Mouse (Mus musculus): ENCODE measurements around the gene Vill. TPM values are rescaled to one million over a fixed set of nuclear protein-coding genes. Genes with fewer than 3 reads are reported as not detected.
A peak's percentile ranks its signal among the peaks of the same experiment; 100 is the strongest.

Vill gene
- total RNA-seq, 2 experiments from 2014 or later: 1.2 to 11.6 TPM

- no peak for ATAC-seq (replicated peaks; ENCODE audit: low FRiP score, poor library complexity, severe bottlenecking)
Measured at GRCm38 (mm10) chr9:119073184-119073895, 20.8 kb downstream of the Vill start.

DNA sequence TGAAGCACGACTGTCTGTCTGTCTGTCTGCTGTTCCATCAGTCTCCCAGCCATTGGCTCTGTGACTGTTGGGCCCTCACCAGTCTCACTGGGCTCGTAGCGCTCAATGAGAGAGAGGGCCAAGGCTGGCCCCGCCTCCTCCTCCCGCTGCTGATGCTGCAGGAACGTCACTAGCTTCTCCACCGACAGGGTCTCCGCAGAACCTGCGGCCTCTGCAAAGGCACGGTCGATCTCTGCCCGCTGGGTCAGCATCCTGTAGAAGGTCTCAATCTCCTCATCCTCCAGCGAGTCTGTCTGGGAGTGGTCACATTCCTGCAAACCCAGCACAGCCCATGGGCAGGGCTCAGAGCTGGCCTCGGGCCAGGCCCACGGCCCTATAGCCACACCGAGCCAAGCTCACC, 23.1 kb downstream of the Vill start:
- no peak for ATAC-seq (replicated peaks; ENCODE audit: low FRiP score, poor library complexity, severe bottlenecking)

DNA sequence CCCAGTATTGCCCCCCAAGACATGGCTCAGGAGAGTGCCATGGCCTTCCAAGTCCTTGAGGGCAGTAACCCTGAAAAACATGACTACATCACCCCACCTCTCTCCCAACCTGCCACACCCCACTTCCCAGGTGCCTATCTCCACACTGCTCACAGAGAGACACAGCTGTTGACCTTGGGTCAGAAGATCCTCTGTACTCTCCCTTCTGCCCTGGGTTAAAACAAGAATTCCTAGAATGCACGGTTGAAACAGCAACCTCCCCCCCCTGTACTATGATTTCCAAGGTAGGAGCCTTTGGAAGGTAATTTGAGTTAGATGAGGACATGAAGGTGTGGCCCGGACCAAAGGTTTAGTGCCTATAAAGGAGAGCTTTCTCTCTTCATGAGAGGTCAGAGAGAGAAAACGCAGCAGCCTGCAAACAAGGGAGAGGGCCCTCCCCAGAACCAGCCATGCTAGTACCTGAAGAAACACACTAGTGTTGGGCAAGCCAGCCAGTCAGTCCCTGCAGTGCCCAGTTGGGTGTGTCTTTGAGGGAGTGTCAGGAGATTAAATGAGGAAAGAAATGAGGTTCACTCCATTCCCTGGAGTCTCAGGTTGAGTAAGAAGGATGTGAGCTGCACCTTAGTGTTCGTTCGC, 27.6 kb downstream of the Vill start:
- no peak for ATAC-seq (replicated peaks; ENCODE audit: low FRiP score, poor library complexity, severe bottlenecking)

DNA sequence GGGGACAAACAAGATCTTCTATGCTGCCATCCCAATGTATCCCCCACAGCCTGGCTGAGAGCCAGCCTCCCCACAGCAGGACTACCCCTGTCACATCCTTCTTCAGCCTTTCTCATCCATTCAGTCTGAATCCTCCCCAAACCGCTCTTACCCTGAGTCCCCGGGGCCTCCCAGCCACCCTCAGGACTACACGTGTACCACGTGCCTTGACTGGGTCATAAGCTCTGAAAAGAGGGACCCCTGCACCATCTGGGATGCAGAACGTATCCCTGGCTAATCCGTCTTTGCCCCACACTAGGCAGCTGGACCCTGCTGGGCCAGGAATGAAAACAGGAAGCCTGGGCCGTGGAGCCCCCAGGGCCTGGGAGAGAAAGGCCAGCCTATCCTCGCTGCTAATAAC, 29.5 kb downstream of the Vill start:
- no peak for ATAC-seq (replicated peaks; ENCODE audit: low FRiP score, poor library complexity, severe bottlenecking)

GRCm38 (mm10) chr9:119082656-119083430, 30.3 kb downstream of the Vill start:
- no peak for ATAC-seq (replicated peaks; ENCODE audit: low FRiP score, poor library complexity, severe bottlenecking)

GRCm38 (mm10) chr9:119083966-119084365, 31.4 kb downstream of the Vill start:
- ATAC-seq (replicated peaks; ENCODE audit: low FRiP score, poor library complexity, severe bottlenecking): no peak

GRCm38 (mm10) chr9:119086451-119086850, 33.9 kb downstream of the Vill start:
- no peak for ATAC-seq (replicated peaks; ENCODE audit: low FRiP score, poor library complexity, severe bottlenecking)

- no peak for ATAC-seq (replicated peaks; ENCODE audit: low FRiP score, poor library complexity, severe bottlenecking)
Measured at GRCm38 (mm10) chr9:119087309-119087708, 34.7 kb downstream of the Vill start.

DNA sequence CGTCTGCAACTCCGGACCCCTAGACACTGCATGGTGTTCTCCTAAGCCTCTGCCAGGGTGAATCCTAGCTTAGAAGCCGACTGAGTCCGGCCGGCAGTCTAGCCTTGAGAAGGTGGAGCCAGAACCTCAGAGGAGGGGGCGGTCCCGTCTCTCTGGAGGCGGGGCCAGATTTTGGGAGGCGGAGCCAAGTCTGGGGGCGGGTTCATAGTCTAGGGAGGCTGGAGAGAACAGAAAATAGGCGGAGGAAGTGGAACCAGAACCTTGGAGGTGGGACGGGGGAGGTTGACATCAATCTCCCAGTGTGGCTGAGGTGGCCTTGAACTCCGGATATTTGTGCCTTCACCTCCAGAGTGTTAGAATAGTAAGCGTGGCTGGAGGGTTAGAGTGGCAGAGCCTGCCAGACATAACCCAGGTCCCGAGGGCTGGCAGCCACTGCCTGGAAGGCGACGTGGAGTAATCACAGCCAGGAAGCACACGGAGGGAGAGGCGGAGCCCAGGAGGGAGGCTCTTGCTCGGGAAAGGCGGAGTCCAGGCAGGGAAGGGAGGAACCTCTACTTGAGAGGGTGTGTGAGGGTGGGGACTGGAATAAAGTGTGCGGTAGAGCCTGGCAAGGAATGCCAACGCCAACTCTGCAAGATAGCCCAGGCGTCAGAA, 35.7 kb downstream of the Vill start:
- peak; percentile 35; the same call in 1 of the 2 replicates for ATAC-seq (replicated peaks; ENCODE audit: low FRiP score, poor library complexity, severe bottlenecking)

GRCm38 (mm10) chr9:119089437-119089836, 36.9 kb downstream of the Vill start:
- ATAC-seq (replicated peaks; ENCODE audit: low FRiP score, poor library complexity, severe bottlenecking): no peak

DNA sequence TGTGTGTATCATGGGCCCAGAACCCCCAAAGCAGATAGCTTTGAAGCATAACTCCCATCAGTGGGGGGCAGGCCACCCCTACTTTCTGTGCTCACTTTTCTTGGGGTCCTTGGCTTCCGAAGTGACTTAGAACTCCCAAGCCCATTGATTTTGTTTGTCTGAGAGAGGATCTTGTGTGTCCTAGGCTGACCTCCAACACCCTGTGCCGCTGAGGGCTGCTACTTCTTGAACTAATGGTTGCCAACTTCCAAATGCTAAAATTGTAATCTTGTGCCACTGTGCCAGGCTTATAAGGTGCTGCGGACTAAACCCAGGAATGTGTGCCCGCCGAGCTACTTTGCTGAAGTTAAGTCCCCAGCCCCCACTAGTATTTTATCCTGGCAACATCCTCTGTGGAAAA, 37.9 kb downstream of the Vill start:
- ATAC-seq (replicated peaks; ENCODE audit: low FRiP score, poor library complexity, severe bottlenecking): no peak

- 0 out of 2 replicates have a peak, but pooled peaks have one; percentile 7 for ATAC-seq (replicated peaks; ENCODE audit: low FRiP score, poor library complexity, severe bottlenecking)
Measured at GRCm38 (mm10) chr9:119091581-119092310, 39.2 kb downstream of the Vill start.

- no peak for ATAC-seq (replicated peaks; ENCODE audit: low FRiP score, poor library complexity, severe bottlenecking)
Measured at GRCm38 (mm10) chr9:119092473-119093418, 40.2 kb downstream of the Vill start.

DNA sequence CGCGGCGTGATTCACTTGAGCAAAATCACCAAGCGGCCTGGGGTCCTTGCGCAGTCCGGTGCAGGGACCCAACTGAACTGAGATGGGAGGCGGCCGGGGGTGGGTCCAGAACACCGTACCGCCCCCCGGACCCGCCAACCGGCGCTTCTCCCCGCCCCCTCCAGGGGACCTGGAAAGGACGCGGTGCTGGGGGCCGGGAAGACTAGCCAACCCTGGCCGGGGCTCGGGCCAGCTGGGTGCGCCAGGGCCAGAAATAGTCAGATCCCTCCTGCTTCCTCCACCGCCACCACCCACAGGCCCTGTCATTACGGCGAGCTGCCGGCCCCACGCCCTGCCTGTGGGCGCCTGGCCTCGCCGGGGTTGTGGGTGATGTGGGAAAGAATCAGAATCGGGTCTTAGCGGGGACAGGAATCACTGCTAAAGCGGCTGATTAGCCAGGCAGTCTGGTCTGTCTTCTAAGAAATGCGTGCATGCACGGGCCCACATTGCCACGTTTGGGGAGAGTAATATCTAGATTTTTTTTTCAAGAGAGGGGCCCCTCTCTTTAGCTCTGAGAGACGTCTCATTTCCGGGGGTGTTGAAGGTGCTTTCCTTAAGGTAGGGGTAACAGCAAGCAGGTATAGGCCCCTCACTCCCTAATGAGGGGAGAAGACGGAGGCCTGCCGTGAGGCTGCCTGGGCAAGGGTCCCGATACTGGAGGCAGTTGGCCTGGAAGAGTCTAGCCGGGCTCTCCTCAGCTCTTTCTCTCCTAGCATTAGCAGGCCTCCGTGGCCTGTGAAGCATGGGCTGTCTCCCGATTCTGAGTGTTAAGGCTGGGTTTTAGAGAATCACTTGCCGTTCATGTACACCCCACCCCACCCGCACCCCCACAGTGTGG, 41.1 kb downstream of the Vill start, which contains the start of gene Plcd1:
TSS of gene Plcd1 (minus strand) at position 84 of the 877 bp plus-strand sequence.
- ATAC-seq (replicated peaks; ENCODE audit: low FRiP score, poor library complexity, severe bottlenecking): no peak

DNA sequence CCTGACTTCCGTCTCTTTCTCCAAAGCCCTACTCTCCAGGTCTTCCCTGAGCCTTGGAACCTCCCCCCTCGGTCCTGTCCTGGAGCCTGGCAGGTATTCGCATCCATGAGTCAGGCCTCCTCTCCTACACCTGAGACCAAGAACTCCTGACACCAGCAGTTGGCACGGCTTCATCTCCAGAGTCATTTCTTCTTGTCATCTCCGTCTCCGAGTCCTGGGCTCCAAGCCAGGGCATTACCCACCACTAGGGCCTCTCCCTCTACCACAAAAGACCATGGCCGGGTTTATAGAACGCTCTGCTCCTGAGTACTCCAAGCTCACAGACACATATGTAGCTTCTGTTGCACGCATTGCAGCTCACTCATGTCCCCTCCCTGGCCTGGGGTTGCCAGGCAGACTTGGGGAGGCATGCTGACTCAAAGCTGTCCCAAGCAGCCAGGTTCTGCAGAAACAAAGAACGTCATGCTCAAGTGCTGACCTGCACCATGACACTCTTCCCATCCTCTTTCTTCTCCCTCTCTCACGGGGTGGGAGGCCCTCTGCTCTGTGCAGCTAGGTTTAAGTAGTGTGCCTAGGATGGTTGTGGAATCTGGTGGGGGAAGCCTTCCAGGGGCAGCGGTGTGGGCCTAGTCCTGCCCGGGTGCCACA, 42.0 kb downstream of the Vill start:
- ATAC-seq (replicated peaks; ENCODE audit: low FRiP score, poor library complexity, severe bottlenecking): no peak

DNA sequence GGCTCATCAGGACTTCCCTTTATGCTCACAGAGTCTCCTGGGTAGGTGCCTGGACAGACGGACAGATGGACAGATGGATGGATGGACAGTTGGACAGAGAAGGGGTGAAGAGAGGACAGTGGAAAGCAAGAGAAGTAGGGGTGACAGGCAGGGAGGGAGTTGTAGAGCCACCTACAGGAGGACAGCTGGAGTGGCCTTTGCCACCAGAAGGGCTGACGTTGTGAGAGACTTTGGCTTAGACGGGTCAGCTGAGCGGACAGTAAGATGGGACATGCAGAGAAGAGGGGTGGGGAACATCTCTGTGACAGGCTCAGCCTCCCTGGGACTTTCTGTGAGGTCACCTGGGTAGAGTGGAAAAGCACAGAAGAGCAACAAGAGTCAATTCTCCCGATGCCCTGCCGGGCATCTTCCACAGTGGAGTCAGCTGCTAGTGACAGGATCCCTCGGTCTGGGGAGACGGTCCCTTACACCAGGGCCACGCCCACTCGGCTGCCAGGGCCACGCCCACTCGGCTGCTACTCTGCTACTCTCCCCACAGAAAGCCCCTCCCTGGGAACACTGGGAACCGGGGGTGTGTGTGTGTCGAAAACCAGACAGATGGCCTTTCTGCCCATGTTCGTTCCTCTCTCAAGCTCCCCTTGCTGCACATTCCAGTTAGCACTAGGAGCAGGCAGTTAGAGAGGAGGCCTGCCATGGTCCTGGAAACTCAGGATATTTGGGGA, 47.8 kb downstream of the Vill start:
- ATAC-seq (replicated peaks; ENCODE audit: low FRiP score, poor library complexity, severe bottlenecking): no peak
